Mouse (Mus musculus) retina, postnatal 7 days (tissue): ENCODE data around the gene Sntb2.
"Not testable (repeated sequence)": the region's sequence is repeated elsewhere in the genome, so short reads cannot be mapped to it uniquely, and the experiment has no call there.

Source experiments
- DNase-seq: peaks from one replicate; pipeline ENCODE4 v3.0.0-alpha.2; 2012; ENCODE audit warnings: low read depth, low spot score

Sntb2 gene

GRCm38 (mm10) chr8:106935324-106935869, at the start of gene Sntb2:
TSS of gene Sntb2 (plus strand) at chr8:106935750.
- peak; percentile 93 for DNase-seq

GRCm38 (mm10) chr8:106887336-106888189, 48.0 kb upstream of the Sntb2 start:
- DNase-seq = peak; percentile 78

DNA sequence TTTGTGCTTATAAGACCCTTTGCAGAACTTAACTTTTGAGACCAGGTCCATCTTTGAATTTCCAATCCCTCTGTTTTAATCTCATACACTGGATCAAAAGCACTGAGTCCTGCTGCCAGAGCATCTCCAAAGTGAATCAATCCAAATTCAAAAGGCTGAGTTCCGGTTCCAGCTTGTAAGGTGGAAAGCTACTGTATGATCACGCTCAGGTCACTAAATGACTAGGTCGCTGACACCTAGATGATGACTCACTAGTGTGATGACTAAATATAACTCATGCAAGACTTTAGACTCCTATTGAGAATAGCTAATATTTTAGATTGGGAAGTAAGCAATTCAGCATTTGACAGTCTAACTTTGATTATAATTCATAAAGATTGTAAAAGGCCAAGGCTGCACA, 46.7 kb upstream of the Sntb2 start:
- DNase-seq = no peak

DNA sequence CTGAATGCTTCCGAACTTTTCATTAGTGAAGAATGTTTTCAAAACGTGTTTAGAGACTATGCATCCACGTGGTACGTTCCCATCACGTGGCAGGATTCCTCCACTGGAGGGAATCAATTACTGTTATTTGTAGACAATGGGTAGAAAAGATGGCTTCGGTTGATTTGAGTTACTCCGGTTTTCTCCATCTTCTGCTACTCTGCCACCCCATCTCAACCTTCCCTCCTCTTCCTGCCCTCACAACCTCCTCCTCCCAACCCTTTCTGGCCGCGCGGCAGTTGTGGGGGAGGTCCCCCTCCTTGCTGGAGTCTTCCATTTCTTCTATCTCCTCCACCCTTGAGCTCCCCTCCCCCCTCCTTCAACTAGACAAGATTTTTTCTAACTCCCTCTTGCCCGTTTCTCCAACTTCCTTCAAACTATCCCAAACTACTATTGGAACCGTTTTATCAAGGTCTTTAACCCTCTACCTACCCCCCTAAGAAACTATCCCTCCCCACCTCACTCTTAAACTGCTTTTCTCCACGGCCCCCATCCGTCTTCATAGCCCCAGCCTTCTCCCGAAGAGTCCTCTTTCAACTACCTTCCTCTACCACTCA, 43.2 kb upstream of the Sntb2 start:
- DNase-seq = no peak

- no peak for DNase-seq
Measured at GRCm38 (mm10) chr8:106892806-106893451, 42.6 kb upstream of the Sntb2 start.

DNA sequence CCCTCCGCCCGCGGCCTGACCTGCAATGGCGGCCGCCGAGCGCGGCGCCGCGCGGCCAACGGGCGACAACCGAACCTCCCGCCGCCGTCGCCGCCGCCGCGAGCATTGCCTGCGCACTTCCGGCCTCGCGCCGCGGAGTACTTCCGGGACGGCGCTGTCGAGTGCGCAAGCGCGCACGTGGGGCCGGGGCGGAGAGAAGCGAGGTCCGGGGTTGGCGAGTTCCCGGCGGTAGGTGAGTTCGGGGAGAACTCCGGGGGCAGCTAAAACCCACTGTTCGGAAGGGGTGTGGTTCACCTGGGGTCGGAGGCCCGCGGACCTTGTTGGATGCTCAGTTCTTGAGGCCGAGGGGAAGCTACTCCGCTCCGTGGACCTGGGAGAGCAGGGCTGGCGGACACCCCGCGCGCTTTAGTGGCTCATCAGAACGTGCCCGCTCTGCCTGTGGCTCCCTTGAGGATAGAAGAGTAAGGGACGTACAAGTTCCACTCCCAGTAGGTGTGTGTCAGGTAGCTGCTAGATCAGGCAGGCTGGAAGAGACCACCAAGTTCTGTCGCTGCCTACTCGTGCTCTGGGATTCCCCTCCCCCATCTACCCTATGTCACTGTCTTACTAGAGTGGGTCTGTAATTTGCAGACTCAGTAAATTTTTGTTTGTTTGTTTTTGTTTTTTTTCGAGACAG, 41.9 kb upstream of the Sntb2 start, which contains the start of gene Utp4:
Gene Utp4 (plus strand): TSS at position 156 of the 676 bp plus-strand sequence.
- peak; percentile 77 for DNase-seq

DNA sequence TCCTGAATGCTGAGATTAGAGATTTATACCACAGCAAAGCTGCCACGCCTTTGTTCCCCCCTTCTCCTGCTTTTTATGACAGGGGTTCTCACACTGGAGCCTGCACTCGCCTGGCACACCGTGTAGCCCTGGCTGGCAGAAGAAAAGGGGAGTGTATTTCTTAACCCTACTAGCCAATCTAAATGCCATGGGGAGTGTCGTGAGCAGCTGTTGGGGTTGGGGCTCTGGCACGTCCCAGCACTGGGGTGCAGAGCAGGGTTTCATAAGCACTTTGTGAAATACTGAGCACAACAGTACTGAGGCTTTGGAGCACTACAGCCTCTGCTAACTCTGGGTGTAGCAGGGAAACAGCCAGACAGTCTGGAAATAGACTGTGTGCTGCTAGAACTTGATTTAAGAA, 36.1 kb upstream of the Sntb2 start:
- no peak for DNase-seq

DNA sequence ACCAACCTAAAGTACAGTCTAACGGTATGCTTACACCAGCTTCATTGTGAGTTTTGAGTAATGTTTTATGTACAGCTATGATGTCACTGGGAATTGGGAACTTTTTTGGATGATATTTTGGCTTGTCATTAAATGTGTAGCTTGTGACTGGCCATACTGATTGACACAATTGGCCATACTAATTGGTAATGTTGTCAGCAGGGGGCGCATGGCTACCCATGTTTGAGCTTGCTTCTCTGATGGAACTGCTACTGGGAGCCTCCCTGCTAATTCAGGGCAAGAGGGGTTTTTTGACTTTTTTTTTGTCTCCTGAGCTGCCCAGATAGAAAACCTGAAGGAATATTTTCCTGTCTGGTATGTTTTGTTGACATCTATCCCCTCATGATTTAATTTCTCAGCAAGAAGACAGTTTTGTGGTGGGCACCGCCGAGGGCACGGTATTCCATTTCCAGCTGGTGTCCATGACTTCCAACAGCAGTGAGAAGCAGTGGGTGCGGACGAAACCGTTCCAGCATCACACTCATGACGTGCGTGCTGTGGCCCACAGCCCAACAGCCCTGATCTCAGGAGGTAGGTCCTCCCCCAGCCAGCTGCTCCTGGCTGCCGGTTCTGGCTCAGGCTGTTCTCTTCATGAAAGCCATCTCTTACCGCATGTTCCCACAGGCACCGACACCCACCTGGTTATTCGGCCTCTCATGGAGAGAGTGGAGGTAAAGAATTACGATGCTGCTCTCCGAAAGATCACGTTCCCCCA, 29.6 kb upstream of the Sntb2 start:
- peak; percentile 40 for DNase-seq

- DNase-seq = no peak
Measured at GRCm38 (mm10) chr8:106906635-106907034, 28.9 kb upstream of the Sntb2 start.

DNA sequence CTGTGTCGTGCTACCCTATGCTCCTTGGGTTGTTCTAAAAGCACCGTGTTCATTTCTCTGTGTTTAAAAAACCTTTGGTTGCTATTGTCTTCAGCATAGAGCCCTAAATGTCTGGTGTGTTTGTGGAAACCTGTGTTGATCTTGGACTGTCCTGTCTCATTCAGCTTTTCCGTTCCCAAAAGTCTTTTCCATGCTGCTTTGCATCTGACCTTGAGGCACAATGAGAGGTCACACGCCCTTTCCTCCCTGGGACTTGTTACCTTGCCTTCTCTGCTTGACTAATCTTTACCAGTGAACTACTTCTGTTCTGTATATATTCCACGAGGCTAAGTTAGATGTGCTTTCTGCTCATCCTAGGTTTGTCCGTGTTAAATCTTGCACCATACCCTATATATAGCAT, 28.1 kb upstream of the Sntb2 start:
- no peak for DNase-seq

- no peak for DNase-seq
Measured at GRCm38 (mm10) chr8:106908291-106908690, 27.3 kb upstream of the Sntb2 start.

- DNase-seq = no peak
Measured at GRCm38 (mm10) chr8:106913631-106914030, 21.9 kb upstream of the Sntb2 start.

DNA sequence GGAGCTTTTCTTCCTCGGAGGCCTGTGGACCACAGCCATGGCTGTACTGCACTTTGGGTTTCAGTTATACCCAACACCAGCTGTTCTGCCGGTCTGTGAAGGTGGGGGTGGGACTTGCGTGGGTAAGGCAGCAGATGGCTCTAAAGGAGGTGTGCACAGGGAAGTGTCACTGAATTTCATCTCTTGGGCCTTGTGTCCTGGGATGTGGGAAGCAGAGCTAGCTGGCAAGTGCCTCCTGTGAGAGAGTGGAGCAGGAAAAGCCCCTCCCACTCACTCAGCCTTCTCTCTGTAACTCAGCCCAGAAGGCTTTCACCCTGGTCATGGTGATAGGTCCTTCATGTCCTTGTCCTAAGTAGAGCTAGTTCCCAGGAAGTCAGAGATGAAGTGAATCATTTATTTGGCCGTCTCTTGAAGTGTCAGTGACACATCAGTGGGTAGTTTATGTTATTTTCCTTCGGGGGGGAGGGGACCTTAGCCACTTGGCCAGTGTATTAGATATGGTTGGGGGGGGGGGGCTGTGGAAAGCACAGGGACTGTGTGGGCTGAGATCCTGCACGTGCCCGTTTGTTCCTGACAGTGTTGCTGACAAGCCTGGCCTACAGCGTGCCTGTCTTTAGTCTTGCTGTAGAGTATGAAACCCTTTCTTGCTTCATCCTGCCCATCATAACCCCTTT, 15.7 kb upstream of the Sntb2 start:
- DNase-seq = no peak

DNA sequence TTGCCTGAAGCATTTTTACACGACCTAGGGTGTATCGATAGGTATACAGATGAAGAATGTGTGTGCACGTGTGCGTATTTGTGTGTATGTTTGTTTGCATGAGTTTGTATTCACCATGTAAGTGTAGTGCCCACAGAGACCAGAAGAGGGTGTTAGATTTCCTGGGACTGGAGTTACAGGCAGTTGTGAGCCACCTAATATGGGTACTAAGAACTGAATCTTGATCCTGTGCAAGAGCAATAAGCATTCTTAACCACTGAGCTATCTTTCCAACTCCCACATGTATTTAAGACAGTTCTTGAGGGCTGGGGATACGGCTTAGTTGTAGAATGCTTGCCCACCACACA, 15.2 kb upstream of the Sntb2 start:
- no peak for DNase-seq

- DNase-seq = no peak
Measured at GRCm38 (mm10) chr8:106924057-106924456, 11.5 kb upstream of the Sntb2 start.

GRCm38 (mm10) chr8:106924904-106925349, 10.6 kb upstream of the Sntb2 start:
- no peak for DNase-seq

- no peak for DNase-seq
Measured at GRCm38 (mm10) chr8:106925446-106925845, 10.1 kb upstream of the Sntb2 start.

DNA sequence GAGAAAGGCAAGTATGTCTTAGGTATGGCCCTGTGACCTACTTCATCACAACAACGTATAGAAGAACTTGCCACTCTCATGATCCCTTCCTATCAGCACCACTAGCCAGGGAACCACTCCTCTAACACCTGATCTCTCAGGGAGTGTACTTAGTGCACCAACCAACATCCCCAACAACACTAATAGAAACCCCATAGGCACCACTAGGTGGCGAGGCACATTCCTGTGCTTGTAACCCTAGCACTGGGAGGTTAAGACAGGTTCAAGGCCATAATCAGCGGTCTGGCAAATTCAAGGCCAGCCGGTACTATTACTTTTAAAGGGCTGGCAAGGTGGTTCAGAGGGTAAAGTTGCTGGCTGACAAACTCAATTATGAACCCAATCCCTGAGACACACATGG, 8.3 kb upstream of the Sntb2 start:
- no peak for DNase-seq

- DNase-seq = not testable (repeated sequence)
Measured at GRCm38 (mm10) chr8:106928182-106928581, 7.4 kb upstream of the Sntb2 start.

- DNase-seq = no peak
Measured at GRCm38 (mm10) chr8:106929155-106929913, 6.2 kb upstream of the Sntb2 start.
